Mouse (Mus musculus): ENCODE measurements around the gene Elmo3. TPM values are rescaled to one million over a fixed set of nuclear protein-coding genes. Genes with fewer than 3 reads are reported as not detected.

The Elmo3 gene
- total and polyA plus RNA-seq, 3 experiments = 0.72 to 1.4 (median 1.3) TPM

DNA sequence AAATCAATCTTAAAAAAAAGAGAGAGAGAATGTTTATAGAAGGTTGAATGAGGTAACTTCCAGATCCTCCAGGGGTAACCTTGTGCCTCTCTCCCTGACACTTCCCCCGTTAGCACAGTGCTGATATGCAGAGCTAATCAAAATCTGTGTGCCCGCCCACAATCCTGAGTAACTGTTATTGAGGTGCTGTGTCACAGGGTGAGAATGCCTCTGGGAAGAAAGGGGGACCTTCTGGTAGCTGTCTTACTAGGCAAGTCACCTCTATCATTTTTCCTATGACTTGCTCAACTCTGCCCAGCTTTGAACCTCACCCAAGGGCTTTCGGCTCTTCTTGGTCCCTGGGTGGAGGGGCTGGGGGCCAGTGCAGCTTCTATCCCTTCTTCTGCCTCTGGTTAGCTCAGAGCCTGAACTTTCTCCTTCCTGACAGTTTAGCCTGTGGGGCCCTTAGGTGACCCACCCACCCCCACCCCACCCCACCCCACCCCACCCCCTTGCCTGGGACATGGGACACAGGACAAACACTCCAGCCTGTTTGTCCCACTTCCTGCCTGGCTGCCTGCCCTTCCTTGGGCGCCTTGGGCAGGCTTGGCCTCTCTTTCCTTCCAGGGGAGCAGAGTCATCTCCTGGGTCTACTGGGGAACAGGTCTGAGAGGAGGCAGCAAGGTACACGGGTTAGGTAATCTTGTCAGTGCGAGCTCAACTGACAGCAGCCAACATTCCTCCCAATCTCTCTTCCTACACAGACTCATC lies 34.7 kb downstream of the Elmo3 start:
- no peak overlapping the region for H3K9ac ChIP-seq (ENCODE audit: insufficient read depth, low read depth)
- no peaks in the 10 kb centered on the region for H3K9me3 ChIP-seq (replicated peaks; ENCODE audit: low read length)
- dilution Hi-C loops (cut with MboI; ENCODE audit: extremely low pct_ligation_motif_present, extremely low pct_unique_long_range_greater_than_20kb, low sequenced_read_pairs) (no loop called here), in situ Hi-C loops (cut with MboI; ENCODE audit: low pct_ligation_motif_present, low pct_unique_long_range_greater_than_20kb, low sequenced_read_pairs) (no loop called here)
- no peak overlapping the region for H3K4me2 ChIP-seq (ENCODE audit: insufficient read depth, low read depth, poor library complexity, severe bottlenecking)
- no peaks in the 10 kb centered on the region for H3K27me3 ChIP-seq (replicated peaks)
- TF ChIP-seq ZKSCAN1 (IDR thresholded peaks at IDR 0.05; ENCODE audit: borderline replicate concordance, low read depth, low read length) (no peak), SIN3A (IDR thresholded peaks at IDR 0.05; ENCODE audit: low read length) (no peak), RCOR1 (conservative IDR thresholded peaks at IDR 0.05; ENCODE audit: low read depth, low read length) (no peak), ZC3H11A (IDR thresholded peaks at IDR 0.05; ENCODE audit: low read depth, low read length) (no peak)
- DNase-seq (ENCODE audit: extremely low read depth) = no peak
- no peaks in the 10 kb centered on the region for H3K79me2 ChIP-seq (replicated peaks; ENCODE audit: control insufficient read depth, extremely low read depth, insufficient read depth, poor library complexity, severe bottlenecking)
- no peak overlapping the region for H3K4me3 ChIP-seq (replicated peaks in 1 of 3; ENCODE audit: low read depth in 2 of 3, low read length in 2 of 3, poor library complexity in 1 of 3)
- H3K4me1 ChIP-seq (ENCODE audit: control insufficient read depth in 1 of 2, insufficient read depth in 2 of 2) = peaks cover 0 to 26% of the 10 kb centered on the region in 2 experiments; a peak in 2 of 4 replicates
- peaks cover 25 to 32% of the 10 kb centered on the region in 2 experiments for H3K36me3 ChIP-seq (replicated peaks in 1 of 2; ENCODE audit: control insufficient read depth in 1 of 2, insufficient read depth in 1 of 2, low read length in 1 of 2)
- H3K27ac ChIP-seq (ENCODE audit: insufficient read depth, low read depth) = no peak overlapping the region

DNA sequence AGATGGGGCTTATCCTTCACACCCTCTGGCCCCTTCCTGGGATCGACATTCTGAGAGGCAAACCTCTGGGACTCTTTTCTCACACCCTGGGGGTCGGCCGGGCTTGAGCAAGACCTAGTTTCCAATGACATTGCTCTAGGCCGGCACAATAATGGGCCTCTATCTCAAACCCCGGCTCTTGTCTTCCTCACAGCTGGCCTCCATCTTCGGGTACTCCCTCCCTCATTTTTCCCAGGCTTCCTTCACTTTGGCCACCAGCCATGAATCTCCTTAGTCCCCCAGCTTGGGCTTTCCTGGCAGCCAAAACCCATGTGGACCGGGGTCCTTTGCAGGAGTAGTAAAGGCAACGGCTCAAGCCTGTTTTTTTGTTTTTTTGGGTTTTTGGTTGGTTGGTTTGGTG lies 36.0 kb downstream of the Elmo3 start:
- H3K79me2 ChIP-seq (replicated peaks; ENCODE audit: control insufficient read depth, extremely low read depth, insufficient read depth, poor library complexity, severe bottlenecking) = no peaks in the 10 kb centered on the region; the same call in 1 of the 2 replicates
- dilution Hi-C loops (cut with MboI; ENCODE audit: extremely low pct_ligation_motif_present, extremely low pct_unique_long_range_greater_than_20kb, low sequenced_read_pairs) (no loop called here), in situ Hi-C loops (cut with MboI; ENCODE audit: low pct_ligation_motif_present, low pct_unique_long_range_greater_than_20kb, low sequenced_read_pairs) (no loop called here)
- H3K36me3 ChIP-seq (replicated peaks in 1 of 2; ENCODE audit: control insufficient read depth in 1 of 2, insufficient read depth in 1 of 2, low read length in 1 of 2) = peaks cover 13 to 19% of the 10 kb centered on the region in 2 experiments
- H3K27ac ChIP-seq (ENCODE audit: insufficient read depth, low read depth) = no peak overlapping the region
- no peaks in the 10 kb centered on the region for H3K27me3 ChIP-seq (replicated peaks)
- DNase-seq (ENCODE audit: extremely low read depth) = no peak
- H3K4me1 ChIP-seq (ENCODE audit: control insufficient read depth in 1 of 2, insufficient read depth in 2 of 2) = peaks cover 11 to 39% of the 10 kb centered on the region in 2 experiments
- H3K4me2 ChIP-seq (ENCODE audit: insufficient read depth, low read depth, poor library complexity, severe bottlenecking) = no peak overlapping the region
- H3K9me3 ChIP-seq (replicated peaks; ENCODE audit: low read length) = no peaks in the 10 kb centered on the region
- TF ChIP-seq USF1 (IDR thresholded peaks at IDR 0.05; ENCODE audit: low read depth, low read length) = no peak
- no peak for TF ChIP-seq ELF1 (IDR thresholded peaks at IDR 0.05; ENCODE audit: low read depth, low read length)
- TF ChIP-seq ZKSCAN1 (IDR thresholded peaks at IDR 0.05; ENCODE audit: borderline replicate concordance, low read depth, low read length) = no peak
- TF ChIP-seq SMC3 (IDR thresholded peaks at IDR 0.05; ENCODE audit: low read depth, low read length) = no peak
- TF ChIP-seq CHD2 (IDR thresholded peaks at IDR 0.05; ENCODE audit: low read length) = no peak
- no peak for TF ChIP-seq USF2 (conservative IDR thresholded peaks at IDR 0.05; ENCODE audit: low read depth, low read length)
- no peak for TF ChIP-seq JUN (IDR thresholded peaks at IDR 0.05; ENCODE audit: insufficient read depth, low read depth, low read length)
- no peak for TF ChIP-seq HCFC1 (IDR thresholded peaks at IDR 0.05; ENCODE audit: low read depth, low read length)
- no peak for TF ChIP-seq ETS1 (conservative IDR thresholded peaks at IDR 0.05; ENCODE audit: low read depth, low read length)
- TF ChIP-seq SIN3A (IDR thresholded peaks at IDR 0.05; ENCODE audit: low read length) = no peak
- TF ChIP-seq CTCF (conservative IDR thresholded peaks at IDR 0.05 in 1 of 2, IDR thresholded peaks at IDR 0.05 in 1 of 2; ENCODE audit: low read depth in 2 of 2, low read length in 2 of 2) = no peak
- TF ChIP-seq NRF1 (IDR thresholded peaks at IDR 0.05; ENCODE audit: low read depth, low read length) = no peak
- no peak for TF ChIP-seq MAFK (IDR thresholded peaks at IDR 0.05; ENCODE audit: insufficient replicate concordance, low read length)
- no peak for TF ChIP-seq POLR2AphosphoS2 (IDR thresholded peaks at IDR 0.05; ENCODE audit: low read depth, low read length)
- H3K4me3 ChIP-seq (replicated peaks in 1 of 3; ENCODE audit: low read depth in 2 of 3, low read length in 2 of 3, poor library complexity in 1 of 3) = no peak overlapping the region
- no peak overlapping the region for H3K9ac ChIP-seq (ENCODE audit: insufficient read depth, low read depth)

All from CH12.LX (cell line).